Mouse (Mus musculus) limb, embryonic 13.5 days (tissue): ENCODE data around the gene Cdyl. TPM values are rescaled to one million over a fixed set of nuclear protein-coding genes. Genes with fewer than 3 reads are reported as not detected.

Source experiments
- ATAC-seq: fragments of 200-750 bp; cut with Nextera tagmentation; 2 replicates; pipeline ENCODE4 v1.8.0; 2017; ENCODE audit warnings: low read depth, moderate number of reproducible peaks, moderate TSS enrichment; ENCODE audit not compliant: low FRiP score
- H3K27ac ChIP-seq: fragments of 300-500 bp; sonication (generic); 2 replicates; pipeline ENCODE4 v1.5.1; 2015; ENCODE audit warnings: inconsistent platforms, mild to moderate bottlenecking, moderate library complexity
- H3K27me3 ChIP-seq: fragments of 300-500 bp; sonication (generic); 2 replicates; pipeline ENCODE4 v1.6.1; 2015; ENCODE audit warnings: mild to moderate bottlenecking, inconsistent platforms
- H3K36me3 ChIP-seq: fragments of 300-500 bp; sonication (generic); 2 replicates; pipeline ENCODE4 v1.6.1; 2015; ENCODE audit warnings: inconsistent platforms, mild to moderate bottlenecking, moderate library complexity
- H3K4me1 ChIP-seq: fragments of 300-500 bp; sonication (generic); 2 replicates; pipeline ENCODE4 v1.6.1; 2015; ENCODE audit warnings: inconsistent platforms
- H3K4me2 ChIP-seq: fragments of 300-500 bp; sonication (generic); replicated peaks from 2 replicates; pipeline ENCODE4 v1.6.1; 2015; ENCODE audit warnings: inconsistent platforms, mild to moderate bottlenecking, moderate library complexity
- H3K4me3 ChIP-seq: fragments of 300-500 bp; sonication (generic); 2 replicates; pipeline ENCODE4 v1.5.1; 2015; ENCODE audit warnings: moderate library complexity, mild to moderate bottlenecking, inconsistent platforms
- H3K9ac ChIP-seq: fragments of 300-500 bp; sonication (generic); 2 replicates; pipeline ENCODE4 v1.6.1; 2015; ENCODE audit warnings: mild to moderate bottlenecking, inconsistent platforms
- H3K9me3 ChIP-seq: fragments of 300-500 bp; sonication (generic); 2 replicates; pipeline ENCODE4 v1.6.1; 2016; ENCODE audit warnings: inconsistent platforms
- WGBS: fragments of 180-500 bp; shearing (Covaris S2); methylation state at CpG from one replicate; pipeline ENCODE4 v1.1.7; 2015; 5-methylcytosine and 5-hydroxymethylcytosine counted together
- polyA plus RNA-seq: library from polyadenylated mRNA; unstranded; fragments of >200 nt; fragmentation: Nextera tagmentation; extraction: Ambion mirVana; gene quantifications from 2 replicates; pipeline ENCODE4 v1.2.1, GENCODE M21; 2015

The Cdyl gene
- polyA plus RNA-seq, 1 experiment from 2014 or later = 15.2 TPM

GRCm38 (mm10) chr13:35743196-35743595, 83.6 kb downstream of the Cdyl start:
- peak overlapping the region; percentile 71 for H3K4me2 ChIP-seq
- H3K36me3 ChIP-seq = peaks cover 9% of the 10 kb centered on the region
- H3K27me3 ChIP-seq = peaks cover 21% of the 10 kb centered on the region
- H3K4me3 ChIP-seq = peak overlapping the region; percentile 91
- peaks cover 24% of the 10 kb centered on the region for H3K9me3 ChIP-seq
- no peak overlapping the region for H3K27ac ChIP-seq
- 55% methylated on average over 1 of the region's 1 CpGs for WGBS
- peaks cover 17% of the 10 kb centered on the region for H3K4me1 ChIP-seq
- H3K9ac ChIP-seq = no peak overlapping the region
- no peak for ATAC-seq

DNA sequence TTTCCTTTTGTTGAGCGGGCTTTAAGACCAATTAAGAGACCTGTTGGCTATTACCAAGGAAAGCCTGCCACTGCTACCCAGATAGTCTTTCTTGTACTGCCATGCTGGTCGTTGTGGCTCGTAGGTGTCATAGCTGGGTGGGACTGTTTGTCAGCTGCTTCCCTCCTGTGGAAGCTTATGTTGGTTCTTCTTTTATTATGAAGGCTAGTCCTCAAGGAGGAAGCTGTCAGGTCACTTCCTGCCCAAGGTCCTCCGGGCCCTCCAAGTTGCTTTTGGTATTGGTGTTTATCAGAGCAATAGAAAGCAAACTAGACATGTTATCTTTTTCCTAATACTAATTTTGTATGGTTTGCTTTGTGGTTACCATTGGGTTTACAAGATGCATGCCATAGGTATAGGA, 89.6 kb downstream of the Cdyl start:
- no peak overlapping the region for H3K4me3 ChIP-seq
- no peak overlapping the region for H3K9ac ChIP-seq
- H3K36me3 ChIP-seq = peaks cover 9% of the 10 kb centered on the region
- H3K27me3 ChIP-seq = no peaks in the 10 kb centered on the region
- peaks cover 7% of the 10 kb centered on the region for H3K4me1 ChIP-seq
- WGBS = 85% methylated on average over 4 of the region's 4 CpGs
- H3K4me2 ChIP-seq = no peak overlapping the region
- ATAC-seq = no peak
- H3K27ac ChIP-seq = no peak overlapping the region
- peaks cover 28% of the 10 kb centered on the region for H3K9me3 ChIP-seq

DNA sequence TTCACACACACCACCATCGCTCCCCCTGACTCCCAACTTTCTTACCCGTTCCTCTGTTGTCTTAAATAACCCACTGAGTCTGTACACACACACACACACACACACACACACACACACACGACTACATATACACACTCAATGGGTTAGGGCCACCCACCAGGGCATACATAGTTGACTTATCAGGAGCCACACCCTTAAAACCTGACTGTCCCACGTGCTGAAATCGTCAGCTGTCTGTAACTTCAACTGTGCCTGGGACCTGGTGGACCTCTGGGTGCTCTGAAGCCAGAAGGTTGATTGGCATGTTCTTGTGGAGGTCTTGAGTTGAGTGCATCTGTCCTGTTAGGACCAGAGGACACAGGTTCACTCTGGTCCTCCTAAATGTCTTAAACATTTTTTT, 90.0 kb downstream of the Cdyl start:
- no peak overlapping the region for H3K4me2 ChIP-seq
- no peaks in the 10 kb centered on the region for H3K27me3 ChIP-seq
- H3K36me3 ChIP-seq = peaks cover 9% of the 10 kb centered on the region
- peaks cover 28% of the 10 kb centered on the region for H3K9me3 ChIP-seq
- H3K4me3 ChIP-seq = no peak overlapping the region
- 83% methylated on average over 5 of the region's 5 CpGs for WGBS
- no peak overlapping the region for H3K27ac ChIP-seq
- H3K4me1 ChIP-seq = peaks cover 12% of the 10 kb centered on the region
- no peak for ATAC-seq
- H3K9ac ChIP-seq = no peak overlapping the region

DNA sequence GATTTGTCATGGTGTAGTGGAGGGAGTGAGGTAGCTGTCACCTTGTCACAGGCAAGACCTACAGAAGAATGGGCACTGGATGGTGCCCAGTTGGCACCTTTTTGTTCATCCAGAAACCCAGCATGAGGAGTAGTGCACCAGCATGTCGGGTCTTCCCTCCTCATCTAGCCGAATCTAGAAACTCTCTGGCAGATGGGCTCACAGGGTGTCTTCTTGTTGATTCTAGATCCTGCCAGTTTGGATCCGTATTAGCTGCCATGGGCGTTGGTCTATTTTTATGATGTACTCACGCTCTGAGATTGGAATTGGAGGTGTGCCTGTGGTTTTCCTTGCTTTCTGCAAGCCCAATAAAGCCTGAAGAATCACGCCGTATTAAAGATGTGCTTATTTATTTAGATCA, 92.4 kb downstream of the Cdyl start:
- H3K27ac ChIP-seq = no peak overlapping the region
- no peaks in the 10 kb centered on the region for H3K36me3 ChIP-seq
- no peaks in the 10 kb centered on the region for H3K27me3 ChIP-seq
- peaks cover 14% of the 10 kb centered on the region; the same call in 1 of the 2 replicates for H3K9me3 ChIP-seq
- no peak for ATAC-seq
- no peak overlapping the region for H3K4me3 ChIP-seq
- no peak overlapping the region for H3K9ac ChIP-seq
- H3K4me2 ChIP-seq = no peak overlapping the region
- WGBS = 85% methylated on average over 7 of the region's 7 CpGs
- H3K4me1 ChIP-seq = peaks cover 27% of the 10 kb centered on the region

DNA sequence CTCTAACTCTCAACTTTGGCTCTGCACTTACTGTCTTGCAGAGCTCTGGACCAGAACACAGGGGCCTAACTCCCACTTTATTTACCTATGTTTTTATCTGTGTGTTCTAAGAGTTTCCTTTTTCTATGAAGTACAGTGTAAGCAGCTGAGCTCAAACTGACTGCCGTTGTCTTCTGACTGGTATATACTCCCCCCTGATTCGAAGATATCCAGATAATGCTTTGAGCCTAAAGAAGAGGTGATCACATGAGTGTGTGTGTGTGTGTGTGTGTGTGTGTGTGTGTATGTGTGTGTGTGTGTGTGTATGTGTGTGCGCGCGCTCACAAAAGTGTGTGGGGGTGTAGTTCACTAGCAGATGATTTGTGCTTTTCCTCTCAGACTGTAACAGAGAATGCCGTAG, 95.4 kb downstream of the Cdyl start:
- WGBS = 89% methylated on average over 6 of the region's 6 CpGs
- no peak overlapping the region for H3K27ac ChIP-seq
- H3K36me3 ChIP-seq = 0 out of 2 replicates have a peak, but pooled peaks cover 3% of the 10 kb centered on the region
- H3K4me3 ChIP-seq = no peak overlapping the region
- no peaks in the 10 kb centered on the region for H3K27me3 ChIP-seq
- H3K4me1 ChIP-seq = peaks cover 34% of the 10 kb centered on the region
- ATAC-seq = no peak
- no peak overlapping the region for H3K9ac ChIP-seq
- no peak overlapping the region for H3K4me2 ChIP-seq
- H3K9me3 ChIP-seq = no peaks in the 10 kb centered on the region

- Histone ChIP-seq H3K36me3 (0 out of 2 replicates have a peak, but pooled peaks cover 3% of the 10 kb centered on the region), H3K4me1 (peaks cover 34% of the 10 kb centered on the region), H3K4me2 (no peak overlapping the region), H3K9me3 (no peaks in the 10 kb centered on the region), H3K9ac (no peak overlapping the region), H3K4me3 (no peak overlapping the region), H3K27me3 (no peaks in the 10 kb centered on the region), H3K27ac (no peak overlapping the region)
- 34% methylated on average over 8 of the region's 8 CpGs for WGBS
- ATAC-seq = no peak
Measured at GRCm38 (mm10) chr13:35755655-35756283, 96.1 kb downstream of the Cdyl start.

DNA sequence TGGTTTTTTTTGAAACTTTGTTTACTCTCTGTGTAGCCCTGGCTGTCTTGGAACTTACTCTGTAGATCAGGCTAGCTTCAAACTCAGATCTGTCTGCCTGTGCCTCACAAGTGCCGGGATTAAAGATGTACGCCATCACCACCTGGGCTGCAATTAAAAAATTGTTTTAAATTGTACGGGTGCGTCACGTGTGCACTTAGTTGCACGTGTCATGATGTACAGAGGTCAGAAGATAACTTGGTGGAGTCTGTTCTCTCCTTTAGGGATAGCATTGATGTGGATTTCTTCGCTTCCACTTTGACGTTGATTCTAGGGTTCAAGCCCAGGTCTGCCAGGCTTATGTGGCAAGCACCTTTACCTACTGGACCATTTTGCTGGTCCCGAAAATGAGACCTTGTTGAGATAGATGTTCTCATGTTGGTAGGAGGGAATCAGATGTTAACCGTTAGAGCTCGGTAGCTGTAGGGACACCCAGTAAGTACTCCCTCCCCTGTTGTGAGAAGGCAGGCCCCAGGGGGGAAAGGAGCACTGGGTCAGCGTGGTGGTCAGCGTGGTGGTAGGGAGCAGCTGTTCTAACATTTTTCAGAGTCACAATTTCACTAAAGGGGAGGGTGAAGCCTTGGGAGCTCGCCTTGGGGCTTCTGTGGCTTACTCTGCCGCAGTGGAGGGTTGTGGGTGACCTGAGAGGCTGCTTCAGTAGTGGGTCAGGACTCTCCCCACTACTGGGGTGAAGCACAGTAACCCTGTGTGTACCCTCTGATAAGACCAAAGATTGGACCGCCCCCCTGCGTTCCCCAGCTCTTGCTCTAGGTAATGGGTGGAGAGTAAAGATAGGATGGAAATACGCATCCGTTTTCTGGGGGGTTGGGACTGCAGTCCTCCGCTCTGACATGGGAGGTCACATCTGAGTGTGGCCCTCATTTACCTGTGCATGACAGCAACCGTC, 97.0 kb downstream of the Cdyl start:
- 88% methylated on average over 21 of the region's 21 CpGs for WGBS
- Histone ChIP-seq H3K9ac (no peak overlapping the region), H3K4me3 (no peak overlapping the region), H3K27me3 (no peaks in the 10 kb centered on the region), H3K4me2 (no peak overlapping the region), H3K27ac (no peak overlapping the region), H3K36me3 (0 out of 2 replicates have a peak, but pooled peaks cover 3% of the 10 kb centered on the region), H3K9me3 (no peaks in the 10 kb centered on the region), H3K4me1 (peaks cover 34% of the 10 kb centered on the region)
- ATAC-seq = no peak

DNA sequence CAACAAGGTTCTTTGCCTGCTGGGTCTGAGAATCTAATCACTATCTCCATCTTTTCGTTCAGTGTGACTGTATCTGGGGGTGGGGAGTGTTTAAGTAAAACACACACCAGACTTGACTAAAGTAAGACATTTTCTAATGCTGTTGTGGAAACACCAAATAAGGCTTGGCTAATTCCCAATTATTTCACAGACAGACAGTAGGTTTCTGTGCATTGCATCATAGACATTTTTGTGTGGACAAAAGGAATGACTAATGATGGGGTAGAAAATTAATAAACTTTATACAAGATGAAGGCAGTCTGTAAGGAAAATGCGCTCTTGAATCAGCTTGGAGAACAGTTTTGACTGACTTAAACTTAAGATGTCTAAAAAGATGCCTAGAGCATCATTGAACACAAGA, 100.7 kb downstream of the Cdyl start:
- no peak overlapping the region for H3K4me2 ChIP-seq
- WGBS = 87% methylated on average over 2 of the region's 2 CpGs

GRCm38 (mm10) chr13:35764559-35764958, 104.9 kb downstream of the Cdyl start:
- Histone ChIP-seq H3K27me3 (no peaks in the 10 kb centered on the region), H3K4me1 (peaks cover 8% of the 10 kb centered on the region), H3K27ac (no peak overlapping the region), H3K9me3 (0 out of 2 replicates have a peak, but pooled peaks cover 7% of the 10 kb centered on the region), H3K4me3 (no peak overlapping the region), H3K36me3 (no peaks in the 10 kb centered on the region), H3K9ac (no peak overlapping the region), H3K4me2 (no peak overlapping the region)
- WGBS = 69% methylated on average over 3 of the region's 3 CpGs
- no peak for ATAC-seq

More for the DNA sequence above, 100.7 kb downstream of the Cdyl start:
- ATAC-seq = no peak
- Histone ChIP-seq H3K9ac (no peak overlapping the region), H3K27me3 (no peaks in the 10 kb centered on the region), H3K36me3 (0 out of 2 replicates have a peak, but pooled peaks cover 3% of the 10 kb centered on the region), H3K4me3 (no peak overlapping the region), H3K9me3 (no peaks in the 10 kb centered on the region), H3K4me1 (peaks cover 18% of the 10 kb centered on the region), H3K27ac (no peak overlapping the region)

DNA sequence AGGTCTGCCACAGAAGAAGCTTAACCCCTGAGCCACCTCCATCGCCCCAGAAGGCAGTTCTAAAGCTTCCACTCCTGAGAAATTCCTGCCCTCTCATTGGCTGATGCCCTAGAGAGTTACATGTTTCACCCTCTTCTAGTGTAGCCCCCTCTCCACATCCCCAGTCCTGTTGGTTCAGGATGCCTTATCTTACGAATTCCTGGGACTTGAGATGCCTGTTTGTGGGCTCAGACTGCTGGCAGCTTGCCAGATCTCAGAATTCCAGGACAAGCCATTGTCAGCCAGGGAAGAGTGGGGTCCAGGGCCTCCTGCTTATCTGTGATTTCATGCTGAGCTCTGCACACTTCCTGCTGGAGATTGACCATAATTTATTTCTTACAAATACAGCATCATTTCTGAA, 106.2 kb downstream of the Cdyl start:
- Histone ChIP-seq H3K27me3 (no peaks in the 10 kb centered on the region), H3K4me2 (no peak overlapping the region), H3K4me1 (peaks cover 18% of the 10 kb centered on the region), H3K4me3 (no peak overlapping the region), H3K9ac (no peak overlapping the region), H3K36me3 (no peaks in the 10 kb centered on the region), H3K27ac (no peak overlapping the region; the same call in 1 of the 2 replicates), H3K9me3 (0 out of 2 replicates have a peak, but pooled peaks cover 7% of the 10 kb centered on the region)
- WGBS = 40% methylated on average over 2 of the region's 2 CpGs
- ATAC-seq = no peak

DNA sequence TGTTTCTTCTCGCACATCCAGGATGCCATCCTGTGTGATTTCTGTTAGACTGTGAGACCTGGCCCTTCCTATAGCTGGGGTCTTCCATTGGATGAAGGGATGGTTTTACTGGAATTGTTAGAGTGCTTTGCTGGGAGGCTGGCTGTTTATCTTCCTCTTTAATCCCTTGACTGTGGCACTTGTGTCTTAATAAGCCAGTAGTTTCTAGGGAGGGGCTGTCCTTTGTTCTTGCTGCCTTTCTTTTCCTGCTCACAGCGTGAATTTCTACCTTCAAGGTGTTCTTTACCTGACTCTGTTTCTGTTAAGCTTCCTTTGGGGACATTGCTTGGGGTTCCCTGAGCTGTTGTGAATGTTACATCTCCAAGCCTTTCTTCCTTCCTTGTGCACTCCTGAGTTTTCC, 110.0 kb downstream of the Cdyl start:
- H3K36me3 ChIP-seq = no peaks in the 10 kb centered on the region
- peaks cover 22% of the 10 kb centered on the region for H3K4me1 ChIP-seq
- H3K27ac ChIP-seq = no peak overlapping the region
- ATAC-seq = no peak
- H3K9me3 ChIP-seq = 0 out of 2 replicates have a peak, but pooled peaks cover 7% of the 10 kb centered on the region
- WGBS = 58% methylated on average over 2 of the region's 2 CpGs
- no peaks in the 10 kb centered on the region for H3K27me3 ChIP-seq
- no peak overlapping the region for H3K9ac ChIP-seq
- H3K4me2 ChIP-seq = no peak overlapping the region
- H3K4me3 ChIP-seq = no peak overlapping the region

- H3K4me2 ChIP-seq = no peak overlapping the region
- H3K9me3 ChIP-seq = 0 out of 2 replicates have a peak, but pooled peaks cover 7% of the 10 kb centered on the region
- no peaks in the 10 kb centered on the region for H3K27me3 ChIP-seq
- no peak overlapping the region for H3K4me3 ChIP-seq
- no peak for ATAC-seq
- no peak overlapping the region for H3K27ac ChIP-seq
- H3K36me3 ChIP-seq = no peaks in the 10 kb centered on the region
- H3K4me1 ChIP-seq = peaks cover 19% of the 10 kb centered on the region
- H3K9ac ChIP-seq = no peak overlapping the region
- WGBS = 76% methylated on average over 9 of the region's 9 CpGs
Measured at GRCm38 (mm10) chr13:35770421-35770820, 110.8 kb downstream of the Cdyl start.
